ENCODE assay signal across 8 mouse cellular contexts in the genomic region with DNA sequence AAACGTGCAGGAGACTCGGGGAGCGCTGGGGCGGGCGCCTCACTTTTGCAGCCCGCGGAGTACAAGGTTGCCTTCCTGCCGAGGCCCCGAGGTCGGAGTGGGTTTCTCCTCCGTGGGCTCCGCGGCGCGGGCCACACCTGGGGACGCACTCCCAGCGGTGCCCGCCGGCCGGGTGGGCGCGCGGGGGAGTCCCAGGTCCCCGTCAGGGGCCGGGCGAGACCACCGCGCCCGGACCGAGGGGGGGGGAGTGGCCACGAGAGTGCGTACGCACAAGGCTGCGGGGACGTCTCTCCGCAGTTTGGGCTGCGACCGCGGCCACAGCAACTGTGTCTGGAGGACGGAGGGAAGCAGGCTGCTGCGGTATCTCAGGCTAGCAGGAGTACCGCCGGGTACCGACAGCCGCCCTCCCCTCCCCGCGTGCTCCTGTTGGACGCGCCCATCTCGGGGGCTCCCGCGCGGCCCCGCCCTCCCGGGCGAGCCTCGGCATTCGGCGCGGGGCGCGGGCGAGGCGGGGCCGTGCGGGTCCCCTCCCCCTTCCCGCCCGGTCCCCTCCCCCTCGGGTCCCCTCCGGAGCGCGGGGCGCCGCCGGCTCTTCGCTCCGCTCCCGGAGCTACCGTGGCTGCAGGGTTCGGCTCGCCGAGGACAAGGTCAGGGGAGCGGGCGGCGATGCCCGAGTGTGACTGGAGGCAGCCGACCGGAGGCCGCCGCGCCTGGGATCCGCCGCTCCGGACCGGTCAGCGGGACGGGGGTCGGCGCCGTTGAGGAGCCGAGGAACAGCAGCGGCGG. TPM values are rescaled to one million over a fixed set of nuclear protein-coding genes. Genes with fewer than 3 reads are reported as not detected.
A peak's percentile ranks its signal among the peaks of the same experiment; 100 is the strongest.
DNase-seq lines count a peak whose midpoint lies in the region; ATAC-seq lines count a peak whose summit lies in the region.

A gene (plus strand): TSS at position 559 of the 786 bp plus-strand sequence.

- peak; percentile 89 for DNase-seq in MN1 (ENCODE audit: low spot score)
- DNase-seq in cerebellum, adult 8-10 months = peak; percentile 42
- DNase-seq in forelimb bud, embryonic 11.5 days (ENCODE audit: low read depth, low spot score) = peak; percentile 89
- DNase-seq in layer of hippocampus, postnatal 14 days (ENCODE audit: low spot score in 2 of 2) = peak; percentile 83 to 89
- peak; percentile 89 for DNase-seq in lung, postnatal 10 days
- peak; percentile 75 for DNase-seq in ovary, postnatal 14 days (ENCODE audit: low spot score)
- DNase-seq in thymus, postnatal 10 days (ENCODE audit: low spot score in 2 of 2) = peak; percentile 79 to 88

- peak; percentile 65 to 67; a peak in 3 of 4 replicates for ATAC-seq in hematopoietic stem cell, adult 5-6 weeks (replicated peaks in 1 of 2; ENCODE audit: insufficient read depth in 1 of 2, low FRiP score in 2 of 2, low TSS enrichment in 1 of 2, low read depth in 1 of 2, poor library complexity in 2 of 2, severe bottlenecking in 2 of 2)

RNA-seq across cellular contexts. Expression of the gene that starts here (rescaled TPM):
- total RNA-seq in hematopoietic stem cell, adult 5-6 weeks (2017) = 8.1 and 9.2 TPM in 2 replicates
- 10 to 100 TPM; 63.4 to 68.6 TPM for total RNA-seq in layer of hippocampus, postnatal 14 days (2021)

Comparison
In these comparisons a context has a peak if more than half of its experiments do, and no peak if none do; other contexts are left out.
1. Peak in every context shown above with its lines: DNase-seq and ATAC-seq.